Mouse (Mus musculus) liver, embryonic 14.5 days (tissue): Measurements from ENCODE around the gene Nhsl2. TPM values are rescaled to one million over a fixed set of nuclear protein-coding genes. Genes with fewer than 3 reads are reported as not detected.
"Not testable (repeated sequence)": the region's sequence is repeated elsewhere in the genome, so short reads cannot be mapped to it uniquely, and the experiment has no call there.

Experiments used
- ATAC-seq: fragments of 200-750 bp; cut with Nextera tagmentation; 2 replicates; pipeline ENCODE4 v1.8.0; 2017; ENCODE audit warnings: moderate number of reproducible peaks, mild to moderate bottlenecking, moderate library complexity; ENCODE audit not compliant: insufficient read depth
- DNase-seq, 3 experiments: peaks; one replicate each; pipeline ENCODE4 v3.0.0-alpha.2; 2012 to 2013; ENCODE audit warnings: low read depth in 3 of 3, low spot score in 3 of 3
- H3K27ac ChIP-seq: fragments of 300-500 bp; sonication (generic); 2 replicates; pipeline ENCODE4 v1.5.1; 2014; ENCODE audit warnings: moderate library complexity, mild to moderate bottlenecking, control low read depth, inconsistent platforms
- H3K27me3 ChIP-seq: fragments of 300-500 bp; sonication (generic); 2 replicates; pipeline ENCODE4 v1.6.1; 2014; ENCODE audit warnings: mild to moderate bottlenecking, low read length, moderate library complexity; ENCODE audit not compliant: control insufficient read depth, insufficient read depth
- H3K36me3 ChIP-seq: fragments of 300-500 bp; sonication (generic); replicated peaks from 2 replicates; pipeline ENCODE4 v1.6.1; 2014; ENCODE audit warnings: low read depth; ENCODE audit not compliant: control insufficient read depth, insufficient read depth
- H3K4me1 ChIP-seq, 2 experiments: fragments of 200-500 bp in 1 of 2; fragments of 300-500 bp in 1 of 2; sonication (generic) in 1 of 2; replicated peaks; 2 replicates each; pipeline ENCODE4 v1.6.1; 2012 to 2014; ENCODE audit warnings: antibody characterized with exemption in 1 of 2, inconsistent platforms in 1 of 2, low read length in 1 of 2; ENCODE audit not compliant: control insufficient read depth in 2 of 2, insufficient read depth in 2 of 2
- H3K4me2 ChIP-seq: fragments of 300-500 bp; sonication (generic); 2 replicates; pipeline ENCODE4 v1.6.1; 2014; ENCODE audit warnings: low read depth, mild to moderate bottlenecking, control low read depth, moderate library complexity
- H3K4me3 ChIP-seq, 2 experiments: fragments of 200-500 bp in 1 of 2; fragments of 300-500 bp in 1 of 2; sonication (generic) in 1 of 2; 2 replicates each; pipeline ENCODE4 v1.5.1; 2012 to 2014; ENCODE audit warnings: low read depth in 2 of 2, low read length in 2 of 2, mild to moderate bottlenecking in 2 of 2, control low read depth in 1 of 2, inconsistent platforms in 1 of 2, moderate library complexity in 1 of 2; ENCODE audit not compliant: insufficient read depth in 1 of 2
- H3K9ac ChIP-seq: fragments of 300-500 bp; sonication (generic); replicated peaks from 2 replicates; pipeline ENCODE4 v1.6.1; 2014; ENCODE audit warnings: mild to moderate bottlenecking, control low read depth, moderate library complexity
- H3K9me3 ChIP-seq: fragments of 300-500 bp; sonication (generic); 2 replicates; pipeline ENCODE4 v1.6.1; 2016; ENCODE audit warnings: low read length, mixed read lengths; ENCODE audit not compliant: control insufficient read depth
- CTCF ChIP-seq: IDR thresholded peaks from 2 replicates; pipeline ENCODE4 v1.5.1; 2016; ENCODE audit warnings: antibody characterized with exemption, low read depth, control low read depth
- EP300 ChIP-seq: IDR thresholded peaks from 2 replicates; pipeline ENCODE4 v1.6.1; 2016; ENCODE audit warnings: antibody characterized with exemption, low read depth
- WGBS: fragments of 180-500 bp; shearing (Covaris S2); extraction: QIAGEN DNeasy Blood & Tissue Kit; methylation state at CpG from one replicate; pipeline ENCODE4 v1.1.7; 2014; ENCODE audit not compliant: insufficient replicate concordance; 5-methylcytosine and 5-hydroxymethylcytosine counted together
- polyA plus RNA-seq, 2 experiments: library from polyadenylated mRNA; depleted of rRNA in 1 of 2; stranded (reverse) in 1 of 2; unstranded in 1 of 2; fragments of >200 nt; fragmentation: Nextera tagmentation in 1 of 2; extraction: Ambion mirVana in 1 of 2; gene quantifications; 2 replicates each; pipeline versions ENCODE4 v1.2.1 to v1.2.3; 2012 to 2014

Nhsl2 gene
- polyA plus RNA-seq (2012; rRNA removed) (0.27 and 0.39 TPM in 2 replicates), polyA plus RNA-seq (2014; fragmentation: Nextera tagmentation; extraction: Ambion mirVana) (1.1 and 1.3 TPM in 2 replicates)

DNA sequence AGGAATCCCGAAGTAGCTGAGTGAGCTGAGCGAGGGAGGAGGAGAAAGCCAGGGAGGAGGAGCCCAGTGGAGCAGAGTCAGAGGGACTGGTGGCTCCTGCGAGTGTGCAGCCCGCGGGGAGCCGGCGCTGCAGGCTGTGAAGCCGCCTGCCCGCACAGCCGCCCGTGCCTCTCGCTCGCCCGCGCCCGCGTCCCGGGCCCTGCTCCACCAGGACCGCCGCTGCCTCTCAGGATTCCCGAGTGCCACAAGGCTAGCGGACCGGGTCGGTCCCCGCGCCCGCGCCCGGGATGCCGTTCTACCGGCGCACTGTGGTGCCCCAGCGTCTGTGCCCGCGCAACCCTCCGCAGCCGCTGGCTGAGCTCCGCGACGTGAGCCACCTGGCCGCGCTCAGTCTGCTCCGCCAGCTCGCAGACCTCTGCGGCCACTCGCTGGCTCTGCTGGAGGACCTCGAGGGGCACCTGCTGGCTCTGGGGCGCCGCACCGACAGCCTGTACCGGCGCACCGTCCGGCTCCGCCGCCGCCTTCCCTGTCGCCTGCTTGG lies at the start of gene Nhsl2:
Gene Nhsl2, plus strand, starts transcription at position 105 of the 541 bp plus-strand sequence.
- Histone ChIP-seq H3K27me3 (peaks cover 40% of the 10 kb centered on the region), H3K9ac (no peak within 1 kb of the TSS), H3K9me3 (no peaks in the 10 kb centered on the region), H3K4me1 (no peaks in the 10 kb centered on the region), H3K4me3 (peak within 1 kb of the TSS in 1 of 2 experiments; percentile 35; a peak in 3 of 4 replicates), H3K4me2 (peak within 1 kb of the TSS; percentile 51), H3K36me3 (no peaks in the 10 kb centered on the region), H3K27ac (no peak within 1 kb of the TSS)
- TF ChIP-seq CTCF: no peak
- TF ChIP-seq EP300: no peak
- DNase-seq (no peak), ATAC-seq (no peak)
- 6% methylated on average over 33 of the region's 58 CpGs for WGBS

- Histone ChIP-seq H3K4me2 (no peak overlapping the region), H3K9me3 (no peaks in the 10 kb centered on the region), H3K9ac (no peak overlapping the region), H3K27ac (no peak overlapping the region), H3K4me1 (no peaks in the 10 kb centered on the region), H3K27me3 (no peaks in the 10 kb centered on the region), H3K36me3 (no peaks in the 10 kb centered on the region), H3K4me3 (no peak overlapping the region)
- TF ChIP-seq CTCF: no peak; the same call in 1 of the 2 replicates
- TF ChIP-seq EP300: no peak
- DNase-seq (no peak), ATAC-seq (no peak)
- WGBS: 19% methylated on average over 2 of the region's 2 CpGs
Measured at GRCm38 (mm10) chrX:101805512-101805911, 43.7 kb upstream of the Nhsl2 start.

GRCm38 (mm10) chrX:101811750-101812149 lies 37.4 kb upstream of the Nhsl2 start:
- no peak overlapping the region for H3K9ac ChIP-seq
- no peaks in the 10 kb centered on the region for H3K36me3 ChIP-seq
- H3K27me3 ChIP-seq: no peaks in the 10 kb centered on the region; the same call in 1 of the 2 replicates
- TF ChIP-seq EP300 (no peak), CTCF (no peak)
- H3K4me2 ChIP-seq: no peak overlapping the region
- no peak overlapping the region for H3K27ac ChIP-seq
- 37% methylated on average over 3 of the region's 3 CpGs for WGBS
- H3K9me3 ChIP-seq: no peaks in the 10 kb centered on the region
- no peaks in the 10 kb centered on the region for H3K4me1 ChIP-seq
- no peak overlapping the region for H3K4me3 ChIP-seq
- DNase-seq (no peak), ATAC-seq (no peak)

DNA sequence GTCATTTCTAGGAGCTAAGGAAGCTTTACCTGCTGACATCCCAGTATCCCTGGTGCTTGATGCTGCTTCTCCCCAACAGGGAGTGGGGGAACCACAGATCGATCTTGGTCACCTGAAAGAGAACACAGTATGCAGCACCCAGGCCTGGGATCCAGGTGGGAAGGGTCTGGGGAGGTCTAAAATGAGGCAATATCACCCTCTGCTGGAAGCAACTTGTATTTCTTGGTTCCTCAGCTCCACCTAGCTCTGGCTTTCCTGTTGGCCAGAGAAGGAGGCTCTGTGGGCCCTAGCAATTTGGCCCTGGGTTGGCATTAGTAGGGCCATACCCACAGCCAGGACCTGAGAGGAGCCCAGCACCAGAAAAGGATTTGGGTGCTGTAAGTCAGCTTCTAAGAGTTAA lies 30.0 kb upstream of the Nhsl2 start:
- no peak overlapping the region for H3K27ac ChIP-seq
- H3K4me3 ChIP-seq: no peak overlapping the region
- H3K4me1 ChIP-seq: no peaks in the 10 kb centered on the region
- no peaks in the 10 kb centered on the region for H3K27me3 ChIP-seq
- DNase-seq (no peak), ATAC-seq (no peak)
- 54% methylated on average over 1 of the region's 1 CpGs for WGBS
- H3K9ac ChIP-seq: no peak overlapping the region
- no peaks in the 10 kb centered on the region for H3K9me3 ChIP-seq
- no peak overlapping the region for H3K4me2 ChIP-seq
- no peaks in the 10 kb centered on the region for H3K36me3 ChIP-seq
- no peak for TF ChIP-seq CTCF
- TF ChIP-seq EP300: no peak

DNA sequence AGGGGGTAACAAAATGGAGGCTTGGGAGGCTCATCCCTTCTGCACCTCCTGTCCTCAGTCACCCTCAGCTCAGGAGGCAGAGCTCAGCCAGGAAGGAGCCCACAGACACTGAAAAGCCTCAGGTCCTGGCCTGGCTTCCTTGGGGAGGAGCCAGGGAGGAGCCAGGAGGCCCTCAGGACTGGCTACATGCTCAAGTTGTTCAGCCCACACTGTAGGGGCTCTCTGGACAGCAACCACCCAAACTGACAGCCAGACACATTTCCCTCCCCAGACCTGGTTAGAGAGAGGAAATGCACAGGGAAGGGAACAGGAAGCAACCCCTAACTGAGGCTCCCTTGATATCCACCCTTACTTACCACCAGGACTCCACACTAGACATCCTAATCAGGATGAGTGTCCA lies 29.2 kb upstream of the Nhsl2 start:
- H3K27ac ChIP-seq, H3K36me3 ChIP-seq, ATAC-seq, H3K4me1 ChIP-seq, H3K4me2 ChIP-seq, H3K9me3 ChIP-seq, H3K4me3 ChIP-seq, DNase-seq, H3K9ac ChIP-seq, H3K27me3 ChIP-seq: not testable (repeated sequence)
